Mouse (Mus musculus) left cerebral cortex, adult 18-20 months (tissue): ENCODE measurements around the gene Vps37b. TPM values are rescaled to one million over a fixed set of nuclear protein-coding genes. Genes with fewer than 3 reads are reported as not detected.
A peak's percentile ranks its signal among the peaks of the same experiment; 100 is the strongest.

Source experiments
- DNase-seq, 2 experiments: peaks; one replicate each; pipeline ENCODE4 v3.0.0; 2021 to 2022; ENCODE audit warnings: low spot score in 2 of 2, mixed read lengths in 1 of 2
- total RNA-seq, 2 experiments: library from RNA; stranded (reverse); gene quantifications; 2 replicates each; pipeline ENCODE4 v1.2.3; 2021

The Vps37b gene
- total RNA-seq, 2 experiments from 2014 or later: 43.2 to 50.5 TPM

DNA sequence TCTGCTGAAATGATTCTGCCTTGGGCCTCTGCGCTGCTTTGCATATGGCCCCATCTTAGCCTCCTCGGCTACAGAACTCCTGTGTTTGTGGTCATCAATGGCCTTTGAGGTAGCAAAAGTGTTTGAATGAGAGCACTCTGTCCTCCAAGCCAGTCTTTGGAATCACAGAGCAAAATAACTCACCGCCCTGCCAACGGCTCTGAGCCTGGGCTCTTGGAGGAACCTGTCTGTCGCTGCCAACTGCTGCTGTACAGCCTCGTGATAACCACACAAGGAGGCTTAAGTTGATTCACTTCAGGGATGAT is 50.9 kb downstream of the Vps37b start:
- no peak for DNase-seq

DNA sequence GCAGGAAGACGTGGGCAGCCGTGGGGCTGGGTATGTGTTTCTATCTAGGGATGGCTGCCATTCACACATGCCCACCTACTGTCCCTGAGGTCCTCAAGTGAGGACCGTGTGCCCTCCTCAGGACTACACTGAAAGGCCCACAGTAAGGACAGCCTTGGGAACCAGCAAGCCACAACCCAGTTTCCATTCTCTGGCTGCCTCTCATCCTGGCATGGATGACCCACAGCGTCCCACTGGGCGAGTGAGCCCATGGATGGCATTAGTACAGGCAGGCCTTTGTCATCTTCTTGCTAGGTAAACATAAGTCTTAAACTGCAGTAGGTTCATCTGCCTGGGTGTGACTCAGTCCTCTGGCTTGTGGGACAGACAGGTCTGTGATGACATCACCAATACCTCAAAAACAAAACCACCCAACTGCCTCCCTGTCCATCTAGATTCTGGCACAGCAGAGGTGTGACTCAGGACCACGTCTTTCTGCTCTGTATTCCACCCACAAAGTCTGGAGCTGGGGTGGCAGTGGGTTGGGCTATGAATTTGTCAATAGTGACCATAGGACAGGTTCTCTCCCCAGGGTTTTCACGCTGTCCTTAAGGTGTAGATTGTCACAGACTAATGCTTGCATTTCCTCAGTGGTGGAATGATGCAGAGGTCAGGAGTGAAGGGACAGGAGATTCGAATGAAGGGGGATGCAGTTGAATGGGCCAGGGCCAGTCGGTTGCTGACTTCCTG is 51.4 kb downstream of the Vps37b start:
- DNase-seq: no peak

DNA sequence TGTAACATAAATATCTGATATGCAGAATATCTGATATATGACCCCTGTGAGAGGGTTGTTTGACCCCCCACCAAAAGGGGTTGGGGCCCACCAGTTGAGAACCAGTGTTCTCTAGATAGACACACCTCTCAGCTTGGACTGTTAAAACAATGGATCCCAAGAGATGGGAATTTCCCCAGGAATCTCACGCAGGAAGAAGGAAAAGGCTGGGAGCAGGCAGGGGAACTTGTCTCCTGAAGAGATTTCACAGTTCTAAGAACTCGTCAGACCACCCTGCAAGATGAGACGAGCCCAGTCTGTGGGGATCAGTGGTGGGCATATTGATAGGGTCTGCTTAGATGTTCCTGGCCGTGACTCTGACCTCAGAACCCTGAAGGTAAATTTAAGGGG is 52.1 kb downstream of the Vps37b start:
- no peak for DNase-seq

DNA sequence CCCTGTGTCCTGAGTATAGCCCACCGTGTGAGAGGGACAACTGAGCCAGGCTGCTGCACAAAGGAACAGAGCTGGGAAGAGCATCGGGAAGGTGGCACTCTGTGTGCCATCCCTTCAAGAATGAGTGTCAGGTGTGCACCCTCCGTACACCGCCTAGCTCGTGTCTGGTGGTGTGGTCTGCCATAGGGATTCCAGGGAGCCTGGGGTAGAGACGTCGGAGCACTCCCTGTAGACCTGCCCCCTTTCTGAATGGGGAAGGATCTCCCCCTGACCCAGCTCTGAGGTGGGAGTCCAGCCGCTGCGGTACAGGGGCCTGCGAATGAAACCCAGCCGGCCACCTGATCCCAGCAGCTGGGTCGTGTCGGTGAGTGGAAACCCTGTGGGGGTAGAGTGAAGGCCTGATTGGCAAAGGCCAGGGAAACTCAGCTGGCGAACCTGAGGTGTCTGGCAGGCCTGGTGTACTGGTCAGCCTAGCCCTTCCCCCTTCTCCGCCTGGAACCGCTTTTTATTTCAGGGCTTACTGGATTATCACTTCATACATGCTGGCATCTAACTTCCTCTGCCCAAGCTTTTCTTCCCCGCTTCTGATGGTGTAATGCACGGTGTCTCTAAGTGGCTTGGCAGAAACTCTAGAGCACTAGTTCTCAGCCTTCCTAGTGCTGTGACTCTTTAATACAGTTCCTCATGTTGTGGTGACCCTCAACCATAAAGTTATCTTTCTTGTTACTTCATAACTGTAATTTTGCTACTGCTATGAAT is 52.7 kb downstream of the Vps37b start:
- DNase-seq: no peak

DNA sequence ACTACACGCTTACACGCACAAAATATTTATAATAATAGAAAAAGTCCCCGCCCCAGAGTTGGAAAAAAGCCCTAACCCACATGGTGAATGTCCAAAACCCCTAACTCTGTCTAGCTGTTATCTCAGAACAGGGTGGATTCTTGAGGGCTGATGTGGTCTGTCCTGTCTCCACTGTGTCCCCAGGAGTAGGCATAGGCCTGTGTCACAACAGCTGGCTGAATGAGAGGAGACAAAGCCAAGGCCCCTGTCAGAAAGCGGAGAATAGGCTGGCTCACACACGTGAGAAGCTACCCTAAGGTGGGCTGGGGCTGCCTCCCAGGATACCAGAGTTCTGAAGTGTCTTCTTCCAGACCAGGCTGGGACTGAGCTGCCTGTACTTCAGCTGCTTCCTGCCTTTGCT is 53.9 kb downstream of the Vps37b start:
- DNase-seq: no peak

DNA sequence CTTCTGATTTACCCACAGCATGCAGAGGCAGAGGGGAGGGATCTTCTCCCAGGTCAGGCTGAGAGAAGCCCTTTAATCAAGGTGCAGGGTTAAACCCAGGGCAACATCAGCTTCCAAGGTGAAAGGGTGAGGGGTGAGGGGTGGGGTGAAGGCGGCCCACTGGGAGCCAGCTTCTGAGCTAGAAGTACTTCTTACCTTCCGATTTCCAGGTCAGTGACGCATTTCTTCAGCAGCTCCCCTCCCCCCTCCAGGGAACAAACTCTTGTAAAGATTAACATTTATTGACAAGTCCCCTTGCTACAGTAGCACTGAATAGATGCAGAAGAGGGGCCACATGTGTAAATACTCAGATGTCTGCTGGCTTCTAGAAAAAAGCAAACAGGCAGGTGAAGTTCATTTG is 54.8 kb downstream of the Vps37b start:
- DNase-seq: no peak

DNA sequence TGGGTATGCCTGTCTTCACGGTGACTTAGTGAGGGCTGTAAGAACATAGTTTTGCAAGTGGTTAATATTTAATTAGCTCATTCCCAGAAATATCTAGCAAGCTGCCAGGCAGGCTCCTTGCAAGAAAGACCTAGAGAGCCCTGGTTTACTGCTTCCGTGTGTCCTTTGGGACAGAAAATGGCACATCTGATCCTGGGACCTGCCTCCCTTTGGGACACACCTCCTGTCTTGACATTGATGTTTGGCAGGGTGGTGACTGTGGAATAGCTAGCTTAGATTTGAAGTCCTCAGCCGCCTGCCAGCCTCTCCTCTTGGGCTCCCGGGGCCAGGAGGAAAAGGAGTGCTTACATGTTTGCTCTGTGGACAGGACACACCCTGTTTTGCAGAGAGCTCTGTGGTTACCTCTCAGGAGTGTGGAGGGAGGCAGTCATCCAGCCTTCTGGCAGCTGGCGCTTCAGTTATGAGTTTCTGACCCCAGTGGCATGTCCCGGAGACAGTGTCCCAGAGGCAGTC is 56.3 kb downstream of the Vps37b start:
- DNase-seq: no peak

DNA sequence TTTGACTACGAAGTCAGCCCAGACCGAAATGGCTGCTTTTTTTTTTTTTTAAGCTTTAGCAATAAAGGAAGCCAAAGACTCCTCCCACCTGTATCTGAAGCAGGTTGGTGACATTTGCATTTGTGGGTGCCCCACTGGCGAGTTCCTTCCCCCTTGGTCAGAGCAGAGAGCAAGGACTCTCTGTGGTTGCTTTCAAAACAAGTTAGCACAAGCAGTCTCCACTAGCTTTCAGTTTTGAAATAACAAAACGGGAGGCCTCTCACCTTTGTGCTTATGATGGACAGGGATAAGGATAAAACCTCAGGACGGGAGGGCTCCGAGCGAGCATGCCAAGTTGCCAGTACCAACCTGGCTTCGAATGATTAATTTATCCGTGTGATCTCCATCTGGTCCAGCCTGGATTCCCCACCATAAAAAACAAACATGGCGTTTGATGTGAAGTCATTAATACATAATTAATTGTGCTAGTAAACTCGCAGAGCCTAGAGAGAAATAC is 57.4 kb downstream of the Vps37b start:
- DNase-seq: no peak

DNA sequence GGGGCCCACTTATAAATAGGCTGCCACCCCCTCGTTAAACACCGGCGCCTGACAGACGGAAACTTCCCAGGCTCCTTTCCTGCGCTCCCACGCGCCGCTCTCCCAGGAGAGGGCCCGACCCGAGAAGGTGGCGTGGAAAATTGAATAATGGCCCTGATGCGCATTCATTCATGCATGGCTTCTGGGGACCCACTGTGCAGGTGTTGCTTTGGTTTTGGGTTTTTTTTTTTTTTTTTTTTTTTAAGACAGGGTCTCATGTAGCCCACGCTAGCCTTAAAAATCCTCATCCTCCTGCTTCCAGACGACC is 57.9 kb downstream of the Vps37b start:
- no peak for DNase-seq

DNA sequence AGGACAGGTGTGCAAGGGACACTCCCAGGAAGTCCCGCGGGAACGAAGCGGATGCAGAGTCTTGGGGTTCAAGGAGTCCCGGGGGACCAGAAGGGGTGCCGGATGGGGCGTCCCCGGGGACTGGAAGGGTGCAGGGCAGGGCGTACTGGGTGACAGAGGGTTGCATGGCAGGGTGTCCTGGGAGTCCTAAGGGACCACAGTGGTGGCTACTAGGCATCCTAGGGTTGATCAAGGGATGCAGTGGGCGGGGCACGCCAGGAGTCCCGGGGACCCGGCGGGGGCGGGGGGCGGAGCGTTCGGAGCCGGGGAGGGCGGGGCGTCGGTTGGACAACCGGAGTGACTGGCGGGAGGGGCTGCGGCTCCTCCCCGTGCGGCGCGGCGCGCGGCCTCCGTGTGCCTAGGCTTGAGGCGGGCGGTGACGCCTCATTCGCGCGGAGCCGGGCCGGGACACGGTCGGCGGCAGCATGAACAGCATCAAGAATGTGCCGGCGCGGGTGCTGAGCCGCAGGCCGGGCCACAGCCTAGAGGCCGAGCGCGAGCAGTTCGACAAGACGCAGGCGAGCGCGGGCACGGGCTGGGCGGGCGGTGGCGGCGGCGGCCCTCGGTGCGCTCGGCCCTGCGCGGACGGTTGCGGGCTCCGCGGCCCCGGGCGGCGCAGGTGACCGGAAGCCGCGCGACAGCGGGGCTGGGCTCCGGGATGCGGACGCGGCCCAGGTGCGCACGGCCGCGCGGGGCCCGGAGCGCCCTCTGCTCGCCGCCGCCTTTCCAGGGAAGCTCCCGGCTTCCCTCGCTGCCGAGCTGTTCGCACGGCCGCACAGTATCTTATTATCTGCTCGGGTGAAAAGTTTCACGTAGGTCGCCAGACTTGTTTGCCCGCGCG is 58.5 kb downstream of the Vps37b start, which contains the start of gene Hip1r:
Gene Hip1r, plus strand, starts transcription at position 330 of the 880 bp plus-strand sequence.
- peak; percentile 68 to 77 for DNase-seq

DNA sequence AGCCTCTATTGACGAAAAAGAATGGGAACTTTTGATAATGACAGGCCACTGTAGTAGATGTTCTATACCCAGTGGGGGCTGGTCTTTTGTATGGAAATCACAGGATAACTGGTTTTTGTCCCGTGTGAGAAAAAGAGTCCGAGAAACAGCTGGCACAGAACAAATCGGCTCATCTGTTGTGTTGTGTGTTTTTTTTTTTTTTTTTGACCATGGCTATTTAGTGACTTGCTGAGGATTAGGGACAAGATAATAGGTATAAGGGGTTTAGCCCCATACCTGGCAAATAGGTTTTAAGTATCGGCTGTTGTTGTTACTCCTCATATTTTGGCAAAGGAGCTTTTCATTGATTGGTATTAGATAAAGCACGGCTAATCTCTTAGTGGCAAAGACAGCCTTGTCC is 59.6 kb downstream of the Vps37b start:
- DNase-seq: no peak

DNA sequence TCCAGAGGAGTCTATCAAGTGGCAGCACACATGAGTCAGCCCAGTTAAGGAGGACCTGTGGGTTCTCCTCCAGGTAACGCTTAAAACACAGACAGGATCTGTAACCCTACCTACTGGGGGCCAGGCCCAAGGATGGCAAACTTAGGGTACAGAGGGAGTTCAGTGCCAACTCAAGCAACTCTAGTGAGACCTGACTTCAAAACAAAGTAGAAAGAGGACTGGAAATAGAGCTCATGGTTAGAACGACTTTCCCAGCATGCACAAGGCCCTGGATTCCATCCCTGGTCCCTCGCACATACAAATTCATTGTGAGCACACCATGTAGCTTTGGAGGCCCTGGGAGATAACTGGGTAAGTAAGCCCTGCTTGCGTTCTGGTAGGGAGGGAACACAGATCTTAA is 61.5 kb downstream of the Vps37b start:
- DNase-seq: no peak

DNA sequence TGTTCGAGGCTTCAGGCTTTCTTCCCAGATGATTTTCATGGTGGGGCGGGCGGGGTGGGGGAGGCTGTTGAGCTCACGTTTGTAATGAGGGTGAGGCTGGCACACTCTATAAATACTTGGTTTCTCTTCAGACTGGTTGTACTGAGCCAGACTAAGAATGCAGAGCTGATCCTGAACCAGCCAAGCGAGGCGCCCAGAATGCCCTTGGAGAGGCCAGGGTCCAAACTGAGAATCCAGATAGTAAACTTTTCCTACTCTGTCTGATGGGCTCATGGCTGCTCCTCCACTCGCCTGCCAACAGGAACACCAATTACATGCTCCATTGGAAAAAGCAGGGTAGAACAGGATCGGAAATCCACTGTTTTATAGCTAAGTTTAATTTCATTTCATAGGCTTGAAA is 62.9 kb downstream of the Vps37b start:
- no peak for DNase-seq

DNA sequence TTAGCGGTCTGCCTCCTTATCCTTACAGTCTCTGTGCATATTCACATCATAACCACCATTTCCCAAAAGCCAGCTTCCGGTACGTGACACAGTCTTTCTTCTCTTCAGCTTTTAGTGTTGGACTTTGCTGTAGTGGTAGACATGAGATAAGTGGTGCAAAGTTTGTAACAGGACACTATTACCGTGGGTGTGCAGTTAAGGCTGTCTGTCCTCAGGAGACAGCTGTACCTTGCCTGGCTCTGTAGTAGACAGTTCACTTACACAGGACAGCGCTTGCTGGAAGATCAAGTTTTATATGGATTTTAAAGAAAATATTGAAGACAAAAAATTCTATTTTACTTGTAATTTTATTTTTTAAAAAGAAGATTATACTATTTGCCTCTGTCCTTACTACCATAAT is 63.6 kb downstream of the Vps37b start:
- DNase-seq: no peak

DNA sequence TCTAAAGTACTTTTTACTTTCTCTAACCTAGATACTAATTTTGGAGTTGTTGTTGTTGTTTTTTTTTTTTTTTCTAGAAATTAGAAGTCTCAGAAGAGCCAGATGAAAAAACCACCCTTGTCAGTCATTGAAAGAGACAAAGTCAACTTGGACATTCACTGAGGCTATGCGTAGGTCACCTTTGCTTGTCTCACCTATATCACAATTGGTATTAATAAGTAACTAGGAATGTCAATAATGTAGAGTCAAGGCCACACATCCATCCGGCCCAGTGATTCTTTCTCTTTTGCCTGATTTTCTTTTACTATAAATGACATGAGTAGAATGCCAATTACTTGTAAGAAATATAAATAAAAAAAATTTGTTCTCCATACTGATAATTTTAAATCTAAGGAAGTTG is 65.3 kb downstream of the Vps37b start:
- DNase-seq: no peak

DNA sequence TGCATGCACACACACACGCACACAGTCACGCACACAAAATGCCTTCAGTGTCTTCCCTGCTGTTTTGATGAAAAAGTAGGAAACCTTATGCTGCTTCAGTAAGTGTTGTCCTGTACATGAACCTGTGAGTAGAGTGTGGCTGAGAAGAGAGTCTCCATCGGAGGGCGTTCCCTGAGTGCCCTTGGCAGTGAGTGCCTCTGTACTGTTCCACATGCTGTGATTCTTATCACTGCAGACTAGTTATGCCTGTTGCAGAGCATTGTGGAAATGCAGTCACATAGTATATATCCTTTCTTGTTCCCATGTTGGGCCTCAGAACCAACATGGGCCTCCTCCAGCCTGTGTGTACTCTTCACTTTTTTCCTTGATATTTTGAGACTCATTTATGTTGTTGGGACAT is 67.9 kb downstream of the Vps37b start:
- DNase-seq: no peak

DNA sequence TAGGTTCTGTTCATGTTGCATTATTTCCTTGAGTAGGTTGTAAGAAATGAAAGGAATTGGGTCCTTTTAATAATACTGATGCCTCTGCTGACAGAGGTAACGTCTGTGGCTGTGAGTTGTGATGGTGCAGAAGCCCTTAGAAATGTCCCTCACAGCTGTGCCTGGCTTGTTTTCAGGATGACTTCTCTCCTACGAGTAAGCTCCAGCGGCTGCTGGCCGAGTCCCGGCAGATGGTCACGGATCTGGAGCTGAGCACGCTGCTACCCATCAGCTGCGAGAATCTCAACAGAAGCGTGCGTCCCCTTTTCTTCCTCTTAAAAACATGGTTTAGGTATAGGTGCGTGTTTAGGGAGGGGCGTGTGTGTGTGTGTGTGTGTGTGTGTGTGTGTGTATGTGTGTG is 71.0 kb downstream of the Vps37b start:
- DNase-seq: no peak

DNA sequence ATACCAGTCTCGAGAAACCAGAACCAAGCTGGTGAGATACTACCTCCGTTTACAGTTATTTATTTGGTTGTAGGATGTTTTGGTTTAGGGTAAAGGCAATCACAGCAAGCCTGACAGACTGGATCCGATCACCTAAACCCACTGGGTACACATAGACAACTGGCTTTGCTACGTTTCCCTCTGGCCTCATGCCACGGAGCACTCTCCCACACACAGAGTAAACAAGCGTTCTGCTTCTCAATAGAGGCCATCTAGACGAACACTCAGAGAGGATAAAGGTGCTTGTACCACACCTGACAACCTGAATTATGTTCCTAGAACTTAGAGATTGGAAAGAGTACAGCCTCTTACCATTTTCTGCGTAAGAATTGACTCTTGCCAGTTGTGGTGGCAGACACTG is 71.9 kb downstream of the Vps37b start:
- DNase-seq: no peak

DNA sequence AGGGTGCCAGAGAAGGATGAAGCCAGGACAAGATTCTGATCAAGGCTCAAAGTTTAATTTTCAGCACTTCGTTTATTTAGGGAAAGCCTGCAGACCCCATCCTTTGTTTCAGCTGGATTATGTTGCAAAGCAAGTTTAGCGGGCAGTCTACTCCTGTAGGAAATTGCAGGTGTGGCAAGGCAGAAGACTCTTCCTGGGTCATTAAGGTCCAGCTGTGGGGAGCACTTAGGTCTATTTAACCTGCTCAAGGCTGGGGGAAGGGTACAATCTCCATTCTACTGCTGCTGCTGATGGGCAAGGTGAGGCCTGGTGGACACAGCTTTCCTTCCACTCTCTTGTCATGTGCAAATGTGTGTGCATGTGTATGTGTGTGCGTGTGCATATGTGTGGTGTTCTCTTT is 73.1 kb downstream of the Vps37b start:
- no peak for DNase-seq

DNA sequence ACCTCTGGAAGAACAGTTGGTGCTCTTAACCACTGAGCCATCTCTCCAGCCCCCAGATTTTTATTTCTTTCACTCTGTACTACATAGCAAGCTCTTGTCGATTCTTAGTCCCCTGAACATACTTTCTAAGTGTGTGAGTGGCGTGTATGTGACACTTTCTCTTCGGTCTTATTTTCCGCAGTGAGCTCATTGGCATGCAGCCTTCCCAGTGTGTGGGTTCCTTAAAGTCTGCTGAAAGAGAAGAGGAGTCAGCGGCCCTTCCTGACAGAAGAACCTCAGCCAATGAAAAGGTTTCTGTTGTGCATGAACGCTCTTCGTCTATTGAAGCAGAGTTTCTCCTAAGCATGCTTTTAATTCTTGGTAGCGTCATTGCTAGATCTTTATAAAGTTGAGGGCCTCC is 74.9 kb downstream of the Vps37b start:
- DNase-seq: no peak
